Mouse (Mus musculus): Measurements from ENCODE around the gene Rasl11b.

- TF ChIP-seq CTCF (IDR thresholded peaks at IDR 0.05; ENCODE audit: extremely low read depth, insufficient read depth, low read length) (no peak), POLR2A (IDR thresholded peaks at IDR 0.05; ENCODE audit: extremely low read depth, insufficient read depth, low read length) (no peak)
Observed at GRCm38 (mm10) chr5:74202515-74202914, 7.4 kb downstream of the Rasl11b start.

Measured in cortical plate, adult 2 months (tissue).